ENCODE assay signal across 16 mouse cellular contexts in genomic region chr14:103948026-103948777, GRCm38 (mm10).
DNase-seq lines count a peak whose midpoint lies in the region; ATAC-seq and TF ChIP-seq lines count a peak whose summit lies in the region.
"Had no signal": no experiment of that assay in that cellular context is flagged by ENCODE, and none has a peak within 500 bp of the region (broad histone marks: within the 10 kb centered on the region; RNA-seq: fewer than 3 reads in every experiment).

No protein-coding gene starts in this region.

- H3K27me3 ChIP-seq in forebrain, embryonic 13.5 days = no peaks in the 10 kb centered on the region
- no peaks in the 10 kb centered on the region for H3K27me3 ChIP-seq in forebrain, embryonic 16.5 days (replicated peaks; ENCODE audit: control insufficient read depth, insufficient read depth, low read length)
- H3K27me3 ChIP-seq in hindbrain, embryonic 16.5 days (replicated peaks; ENCODE audit: control insufficient read depth, insufficient read depth, low read length) = no peaks in the 10 kb centered on the region
- H3K27me3 ChIP-seq in neural tube, embryonic 12.5 days (replicated peaks) = no peaks in the 10 kb centered on the region
- H3K27me3 ChIP-seq in kidney, adult 2 months (replicated peaks; ENCODE audit: control insufficient read depth, insufficient read depth, low read length) = no peaks in the 10 kb centered on the region
- H3K27me3 ChIP-seq: embryonic facial prominence, embryonic 12.5 days; heart, embryonic 12.5 days; megakaryocyte, embryonic 14.5 days; stomach, embryonic 15.5 days had no signal

- H3K4me3 ChIP-seq in forebrain, embryonic 13.5 days = no peak overlapping the region
- H3K4me3 ChIP-seq in forebrain, embryonic 16.5 days (replicated peaks; ENCODE audit: low read length) = no peak overlapping the region
- no peak overlapping the region for H3K4me3 ChIP-seq in hindbrain, embryonic 16.5 days (ENCODE audit: low read length)
- H3K4me3 ChIP-seq in neural tube, embryonic 12.5 days = no peak overlapping the region
- no peak overlapping the region for H3K4me3 ChIP-seq in kidney, adult 2 months (ENCODE audit: insufficient read depth, low read depth, low read length)
- H3K4me3 ChIP-seq: embryonic facial prominence, embryonic 12.5 days; heart, embryonic 12.5 days; megakaryocyte, embryonic 14.5 days; stomach, embryonic 15.5 days had no signal

- H3K9ac ChIP-seq in forebrain, embryonic 13.5 days = no peak overlapping the region
- no peak overlapping the region for H3K9ac ChIP-seq in forebrain, embryonic 16.5 days (replicated peaks; ENCODE audit: low read depth, low read length)
- H3K9ac ChIP-seq in hindbrain, embryonic 16.5 days (ENCODE audit: low read depth, low read length) = no peak overlapping the region; the same call in 1 of the 2 replicates
- H3K9ac ChIP-seq in neural tube, embryonic 12.5 days = no peak overlapping the region
- H3K9ac ChIP-seq: embryonic facial prominence, embryonic 12.5 days; heart, embryonic 12.5 days; stomach, embryonic 15.5 days had no signal

- no peak for TF ChIP-seq POLR2A in kidney, adult 2 months (IDR thresholded peaks at IDR 0.05; ENCODE audit: low read depth, low read length)

- 31% methylated on average over 3 of the region's 3 CpGs for WGBS in forebrain, embryonic 13.5 days
- 33% methylated on average over 3 of the region's 3 CpGs for WGBS in forebrain, embryonic 16.5 days
- whole genome bisulfite sequencing in hindbrain, embryonic 16.5 days = 12% methylated on average over 3 of the region's 3 CpGs
- WGBS in neural tube, embryonic 12.5 days = 5% methylated on average over 3 of the region's 3 CpGs
- 69% methylated on average over 3 of the region's 3 CpGs for WGBS in kidney, adult 2 months

- peak; percentile 76 for DNase-seq in embryo, embryonic 10.5 days (ENCODE audit: low spot score)
- DNase-seq in liver = no peak
- DNase-seq in kidney, postnatal 10 days = no peak
- no peak for DNase-seq in kidney, adult 2 months
- DNase-seq: cerebellum, adult 11-12 months; gastrocnemius, postnatal 36 days; layer of hippocampus, postnatal 36 days; lung, adult 2 months had no signal

- H3K36me3 ChIP-seq in forebrain, embryonic 13.5 days (ENCODE audit: poor library complexity, severe bottlenecking) = no peaks in the 10 kb centered on the region
- no peaks in the 10 kb centered on the region for H3K36me3 ChIP-seq in forebrain, embryonic 16.5 days (ENCODE audit: control insufficient read depth, insufficient read depth)
- H3K36me3 ChIP-seq in hindbrain, embryonic 16.5 days (ENCODE audit: control insufficient read depth, insufficient read depth, low read length) = no peaks in the 10 kb centered on the region
- H3K36me3 ChIP-seq in neural tube, embryonic 12.5 days = no peaks in the 10 kb centered on the region
- no peaks in the 10 kb centered on the region for H3K36me3 ChIP-seq in kidney, adult 2 months (ENCODE audit: control insufficient read depth, insufficient read depth, low read length)
- H3K36me3 ChIP-seq: embryonic facial prominence, embryonic 12.5 days; heart, embryonic 12.5 days; stomach, embryonic 15.5 days had no signal

- peaks cover 7% of the 10 kb centered on the region for H3K4me1 ChIP-seq in forebrain, embryonic 13.5 days
- H3K4me1 ChIP-seq in forebrain, embryonic 16.5 days (replicated peaks; ENCODE audit: control insufficient read depth, insufficient read depth, low read length) = no peaks in the 10 kb centered on the region
- H3K4me1 ChIP-seq in hindbrain, embryonic 16.5 days (ENCODE audit: control insufficient read depth, insufficient read depth, low read depth, low read length) = no peaks in the 10 kb centered on the region; the same call in 1 of the 2 replicates
- H3K4me1 ChIP-seq in neural tube, embryonic 12.5 days = peaks cover 12% of the 10 kb centered on the region
- no peaks in the 10 kb centered on the region for H3K4me1 ChIP-seq in kidney, adult 2 months (ENCODE audit: control insufficient read depth, insufficient read depth, low read length)
- H3K4me1 ChIP-seq: embryonic facial prominence, embryonic 12.5 days; megakaryocyte, embryonic 14.5 days; stomach, embryonic 15.5 days had no signal

- TF ChIP-seq CTCF in kidney, adult 2 months (conservative IDR thresholded peaks at IDR 0.05; ENCODE audit: insufficient read depth, insufficient read length, low read depth, low read length) = no peak

- no peak overlapping the region for H3K27ac ChIP-seq in forebrain, embryonic 13.5 days
- no peak overlapping the region for H3K27ac ChIP-seq in forebrain, embryonic 16.5 days (ENCODE audit: low read length)
- no peak overlapping the region for H3K27ac ChIP-seq in hindbrain, embryonic 16.5 days (ENCODE audit: low read depth, low read length)
- H3K27ac ChIP-seq in neural tube, embryonic 12.5 days = no peak overlapping the region
- no peak overlapping the region for H3K27ac ChIP-seq in kidney, adult 2 months (ENCODE audit: insufficient read depth, low read depth, low read length)
- H3K27ac ChIP-seq: embryonic facial prominence, embryonic 12.5 days; stomach, embryonic 15.5 days had no signal

- no peak overlapping the region for H3K4me2 ChIP-seq in forebrain, embryonic 13.5 days
- no peak overlapping the region for H3K4me2 ChIP-seq in forebrain, embryonic 16.5 days (ENCODE audit: low read length)
- no peak overlapping the region for H3K4me2 ChIP-seq in hindbrain, embryonic 16.5 days (ENCODE audit: low read length)
- no peak overlapping the region for H3K4me2 ChIP-seq in neural tube, embryonic 12.5 days (replicated peaks)
- H3K4me2 ChIP-seq: embryonic facial prominence, embryonic 12.5 days; heart, embryonic 12.5 days; stomach, embryonic 15.5 days had no signal

- peak; percentile 63; the same call in 1 of the 2 replicates for ATAC-seq in forebrain, embryonic 13.5 days
- ATAC-seq in forebrain, embryonic 16.5 days = no peak
- peak; percentile 71 for ATAC-seq in hindbrain, embryonic 16.5 days
- ATAC-seq in neural tube, embryonic 12.5 days (ENCODE audit: low FRiP score, low read depth) = peak; percentile 86

- H3K9me3 ChIP-seq in forebrain, embryonic 13.5 days (replicated peaks) = no peaks in the 10 kb centered on the region
- H3K9me3 ChIP-seq in forebrain, embryonic 16.5 days (ENCODE audit: control insufficient read depth, low read length) = no peaks in the 10 kb centered on the region
- no peaks in the 10 kb centered on the region for H3K9me3 ChIP-seq in hindbrain, embryonic 16.5 days (ENCODE audit: control insufficient read depth, low read length)
- no peaks in the 10 kb centered on the region for H3K9me3 ChIP-seq in neural tube, embryonic 12.5 days
- H3K9me3 ChIP-seq: embryonic facial prominence, embryonic 12.5 days; heart, embryonic 12.5 days; megakaryocyte, embryonic 14.5 days; stomach, embryonic 15.5 days had no signal
